Mouse (Mus musculus) right cerebral cortex, postnatal 14 days (tissue): ENCODE data around the gene Scamp1.
A peak's percentile ranks its signal among the peaks of the same experiment; 100 is the strongest.

Source experiments
- DNase-seq: peaks from one replicate; pipeline ENCODE4 v3.0.0; 2022

The Scamp1 gene

DNA sequence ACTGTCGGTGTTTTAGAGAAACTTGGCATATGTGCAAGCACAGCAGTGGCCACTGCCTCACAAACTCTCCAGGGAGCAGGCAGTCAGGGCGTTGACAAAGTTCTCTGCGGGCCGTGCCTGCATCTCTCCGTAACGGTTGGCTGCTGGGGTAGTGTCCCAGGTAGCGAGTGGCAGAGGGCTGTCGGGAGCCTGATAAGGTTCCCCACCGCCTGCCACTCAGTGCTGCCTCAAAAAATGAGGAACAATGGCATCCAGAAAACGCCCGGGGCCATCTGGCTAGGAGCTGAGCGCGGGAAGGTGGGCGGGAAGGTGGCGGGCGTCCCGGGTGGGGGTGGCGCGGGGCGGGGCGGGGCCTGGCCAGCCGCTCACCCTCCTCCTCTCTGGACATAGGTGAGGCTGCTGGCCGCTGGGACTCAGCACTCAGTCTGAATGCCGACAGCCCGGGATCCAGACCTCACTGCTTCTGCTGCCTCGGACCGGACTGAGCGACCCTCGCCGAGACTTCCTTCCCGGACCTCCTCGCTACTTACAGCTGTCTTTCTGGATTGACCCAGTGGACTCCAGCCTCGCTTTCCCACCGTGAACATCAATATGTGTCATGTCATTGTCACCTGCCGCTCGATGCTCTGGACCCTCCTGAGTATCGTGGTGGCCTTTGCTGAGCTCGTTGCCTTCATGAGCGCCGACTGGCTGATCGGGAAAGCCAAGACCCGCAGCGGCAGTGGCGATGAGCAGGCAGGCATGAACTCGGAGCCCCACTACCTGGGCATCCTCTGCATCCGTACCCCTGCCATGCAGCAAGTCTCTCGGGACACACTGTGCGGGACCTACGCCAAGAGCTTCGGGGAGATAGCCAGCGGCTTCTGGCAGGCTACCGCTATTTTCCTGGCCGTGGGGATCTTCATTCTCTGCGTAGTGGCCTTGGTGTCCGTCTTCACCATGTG is 111.8 kb downstream of the Scamp1 start:
- DNase-seq, result peak; percentile 31

DNA sequence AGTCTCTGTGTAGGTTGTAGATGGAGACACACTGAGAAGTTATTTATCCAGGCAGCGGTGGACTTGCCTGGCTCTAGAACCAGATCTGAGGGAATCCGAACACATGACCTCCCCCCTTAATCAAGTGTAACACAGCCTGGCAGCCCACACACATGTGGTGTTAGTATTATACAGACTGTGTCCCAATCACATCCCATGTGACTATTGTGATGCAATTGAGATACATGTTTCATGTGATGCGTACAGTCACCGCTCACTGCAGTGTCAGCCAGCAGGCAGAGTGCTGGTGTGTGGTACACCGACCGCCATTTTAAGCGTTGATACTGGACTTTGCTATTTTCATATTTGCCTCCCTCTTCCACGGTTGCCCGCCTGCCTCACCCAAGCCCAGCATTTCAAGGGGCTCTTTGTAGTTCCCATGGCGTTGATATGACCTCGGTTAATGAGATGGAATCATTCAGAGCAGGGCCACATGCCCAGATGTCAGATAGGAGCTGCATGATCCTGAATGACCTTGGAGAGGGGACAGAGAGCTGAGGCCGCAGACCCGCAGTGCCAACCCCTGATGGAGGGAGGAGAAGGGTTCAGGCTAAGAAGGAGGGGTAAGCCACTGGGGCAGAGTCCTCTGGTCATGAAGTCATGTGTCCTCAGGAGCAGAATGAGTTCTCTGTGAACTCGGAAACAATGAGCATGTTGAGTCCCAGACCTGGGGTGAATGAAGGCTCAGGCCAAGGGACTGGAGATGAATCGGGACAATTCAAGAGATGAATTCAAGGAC is 112.9 kb downstream of the Scamp1 start:
- DNase-seq, result no peak

DNA sequence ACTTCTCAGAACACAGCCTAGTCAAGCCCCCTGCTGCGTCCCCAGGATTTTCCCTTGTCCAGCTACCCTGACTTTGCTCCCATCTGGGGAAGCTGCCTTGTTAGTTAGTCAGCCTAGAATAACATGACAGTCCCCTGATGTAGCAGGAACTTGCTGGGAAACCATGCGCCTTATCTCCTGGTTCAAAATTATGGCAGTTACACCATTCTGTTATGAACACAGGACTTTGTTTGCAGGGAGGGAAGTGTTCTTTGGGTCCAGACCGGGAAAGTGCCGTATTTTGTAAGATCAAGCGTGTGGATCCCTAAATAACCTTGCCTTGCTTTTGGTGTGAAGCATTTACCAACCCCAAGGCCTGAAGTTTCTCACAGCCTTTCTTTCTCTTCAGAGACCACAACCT is 114.0 kb downstream of the Scamp1 start:
- no peak for DNase-seq

DNA sequence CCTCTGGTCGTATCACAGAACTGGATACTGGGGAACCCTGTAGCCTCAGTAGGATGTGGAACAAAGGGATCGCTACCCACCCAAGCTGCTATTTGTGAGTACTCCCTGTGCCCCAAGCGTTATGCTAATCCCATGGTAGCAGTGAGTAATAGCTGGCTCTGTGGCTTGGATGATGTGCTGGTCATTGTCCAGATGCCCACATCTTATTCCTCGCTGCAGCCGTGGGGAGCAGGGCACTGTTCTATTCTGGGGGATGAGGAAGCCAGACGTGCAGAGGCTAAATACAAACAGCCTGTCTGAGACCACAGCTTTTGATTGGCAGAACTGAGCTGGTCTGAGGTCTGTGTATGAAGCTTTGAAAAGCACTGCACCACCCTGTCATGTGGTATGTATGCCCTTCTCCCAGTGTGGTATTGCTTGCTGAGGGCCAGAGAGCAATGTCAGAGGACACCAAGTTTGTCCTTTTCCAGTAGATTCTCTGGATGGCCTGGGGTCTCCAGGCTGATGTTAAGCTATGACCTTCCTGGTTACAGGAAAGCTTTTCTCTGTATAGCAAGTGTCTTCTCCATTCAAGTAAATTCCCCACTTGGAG is 116.2 kb downstream of the Scamp1 start:
- no peak for DNase-seq

DNA sequence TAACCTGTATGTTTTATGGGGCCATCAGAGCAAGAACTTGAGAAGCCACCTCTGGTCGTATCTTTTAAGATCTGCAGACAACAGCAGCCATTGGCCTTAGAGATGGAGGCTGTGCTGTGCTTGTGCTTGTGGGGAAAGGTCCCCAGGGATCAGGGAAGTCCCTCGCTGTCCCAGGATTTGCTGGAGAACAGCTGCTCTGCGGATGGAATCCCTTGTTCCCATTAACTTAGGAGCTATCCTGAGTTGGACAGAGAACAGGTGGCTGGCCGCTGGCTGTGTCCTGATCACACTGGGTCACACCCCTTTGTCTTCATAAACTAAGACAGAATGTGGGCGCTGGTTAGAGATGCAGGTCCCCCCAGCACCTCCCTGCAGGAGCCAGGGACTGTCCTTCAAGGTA is 117.3 kb downstream of the Scamp1 start:
- no peak for DNase-seq

DNA sequence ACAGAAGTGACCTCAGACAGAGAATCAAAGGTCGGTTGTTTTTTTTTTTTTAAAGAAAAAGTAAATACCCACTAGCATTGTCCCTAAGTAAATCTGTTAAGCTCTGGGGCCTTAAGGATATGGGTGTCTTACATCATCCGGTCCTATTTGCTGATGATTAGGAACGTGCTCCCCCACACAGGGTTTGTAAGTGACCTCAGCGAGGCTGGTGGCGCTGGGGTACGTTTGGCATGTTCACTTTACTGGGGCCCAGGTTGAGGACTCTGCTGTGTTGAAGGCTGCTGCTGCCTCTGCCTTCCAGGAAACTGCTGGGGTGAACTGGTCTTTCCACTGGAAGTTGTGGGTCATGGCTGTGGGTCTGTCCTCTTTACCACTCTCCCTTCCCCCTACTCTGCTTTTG is 121.2 kb downstream of the Scamp1 start:
- no peak for DNase-seq

DNA sequence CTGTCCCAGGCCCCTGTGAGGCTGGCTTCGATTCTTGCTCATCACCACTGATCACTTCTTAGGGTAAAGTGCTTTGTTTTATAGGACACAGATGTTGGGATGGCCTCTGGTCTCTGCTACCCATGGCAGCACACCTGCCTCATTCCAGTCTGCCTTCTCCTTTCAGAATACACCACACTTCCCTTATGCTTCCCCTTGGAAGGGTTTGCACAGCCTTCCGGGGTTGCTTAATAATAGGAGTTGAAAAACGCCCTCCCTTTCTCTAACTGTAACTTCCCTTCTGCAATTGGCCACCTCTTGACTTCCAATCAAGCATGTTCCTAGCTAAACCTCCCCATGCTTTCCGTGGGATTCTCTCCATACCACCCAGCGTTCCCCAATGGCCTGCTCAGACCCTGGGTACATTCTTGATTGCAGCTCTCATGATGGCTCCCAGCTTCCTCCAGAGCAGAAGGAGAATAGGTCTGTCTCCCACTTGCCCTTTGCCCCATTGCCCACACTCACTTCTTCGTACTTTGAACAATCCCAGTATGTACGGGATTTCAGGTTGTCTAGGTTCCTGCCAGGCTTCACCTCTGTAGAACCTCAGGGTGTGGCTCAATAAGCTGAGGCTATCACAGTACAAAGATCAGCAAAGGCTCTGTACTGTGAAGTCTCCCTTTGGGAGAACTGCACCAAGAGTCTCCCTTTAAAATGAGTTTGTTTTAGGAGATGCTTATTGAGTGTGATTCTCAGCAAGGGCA is 126.0 kb downstream of the Scamp1 start:
- no peak for DNase-seq

DNA sequence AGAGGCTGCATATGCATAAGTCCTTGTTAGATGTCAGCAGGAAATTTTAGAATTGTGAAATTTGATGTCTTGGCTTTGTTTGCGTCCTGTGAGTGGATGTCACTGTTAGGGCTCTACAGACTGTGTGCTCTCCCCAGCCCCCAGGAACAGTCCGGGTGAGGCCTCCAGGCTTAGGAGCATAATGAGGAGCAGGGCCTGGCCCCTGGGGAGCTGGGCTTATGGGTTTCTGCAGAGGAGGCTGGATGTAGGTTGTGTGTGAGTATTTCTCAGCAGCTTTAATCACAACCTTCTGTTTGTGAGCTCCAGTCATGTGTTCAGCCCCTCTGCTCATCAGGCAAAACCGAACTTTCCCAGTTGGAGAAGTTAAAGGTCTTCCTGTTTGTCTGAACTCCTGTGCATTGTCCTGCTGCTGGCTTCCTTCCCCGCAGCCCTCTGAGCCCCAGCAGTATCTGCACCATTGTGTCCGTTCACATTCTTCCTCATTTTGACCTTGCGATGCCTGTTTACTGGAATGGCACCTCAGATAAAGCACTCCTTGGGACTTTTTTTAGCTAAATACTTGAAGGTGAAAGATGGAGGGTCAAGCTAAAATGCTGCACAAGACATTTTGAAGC is 126.7 kb downstream of the Scamp1 start:
- DNase-seq, result no peak

DNA sequence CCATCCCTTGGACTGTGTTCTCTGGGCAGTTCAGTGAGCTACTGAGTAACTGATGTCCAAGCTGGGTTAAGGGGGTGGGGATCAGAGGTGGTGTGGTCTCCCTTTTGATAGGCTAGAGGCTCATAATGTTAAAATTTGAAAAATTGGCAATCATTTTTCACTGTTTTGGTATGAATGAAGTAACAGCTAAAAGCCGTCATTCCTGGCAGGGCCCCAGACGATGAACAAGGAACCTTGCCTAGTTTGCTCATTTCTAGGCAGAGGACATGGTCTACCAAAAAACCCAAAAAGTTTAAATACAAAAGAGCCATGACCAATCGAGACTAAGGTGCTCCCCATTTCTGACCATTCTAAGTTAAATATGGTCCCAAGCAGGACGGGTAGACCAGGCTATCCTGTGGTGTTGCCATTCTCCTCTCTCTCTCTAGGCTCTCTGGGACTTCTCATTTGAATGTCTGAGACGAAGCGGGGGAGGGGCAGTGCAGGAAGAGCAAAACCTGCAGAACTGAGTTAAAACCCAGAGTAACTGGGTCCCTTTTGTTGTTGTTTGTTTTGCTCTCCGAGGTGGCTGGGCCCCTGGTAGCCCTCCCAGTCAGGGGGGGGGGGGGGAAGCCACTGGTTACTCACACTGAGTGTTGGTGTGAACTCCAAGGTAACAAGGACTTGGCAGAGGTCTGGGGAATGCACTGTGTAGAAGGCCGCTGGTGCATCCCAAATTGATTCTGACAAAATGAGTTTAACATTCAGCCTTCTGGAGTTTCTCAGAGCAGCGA is 129.8 kb downstream of the Scamp1 start:
- peak; percentile 42 for DNase-seq

DNA sequence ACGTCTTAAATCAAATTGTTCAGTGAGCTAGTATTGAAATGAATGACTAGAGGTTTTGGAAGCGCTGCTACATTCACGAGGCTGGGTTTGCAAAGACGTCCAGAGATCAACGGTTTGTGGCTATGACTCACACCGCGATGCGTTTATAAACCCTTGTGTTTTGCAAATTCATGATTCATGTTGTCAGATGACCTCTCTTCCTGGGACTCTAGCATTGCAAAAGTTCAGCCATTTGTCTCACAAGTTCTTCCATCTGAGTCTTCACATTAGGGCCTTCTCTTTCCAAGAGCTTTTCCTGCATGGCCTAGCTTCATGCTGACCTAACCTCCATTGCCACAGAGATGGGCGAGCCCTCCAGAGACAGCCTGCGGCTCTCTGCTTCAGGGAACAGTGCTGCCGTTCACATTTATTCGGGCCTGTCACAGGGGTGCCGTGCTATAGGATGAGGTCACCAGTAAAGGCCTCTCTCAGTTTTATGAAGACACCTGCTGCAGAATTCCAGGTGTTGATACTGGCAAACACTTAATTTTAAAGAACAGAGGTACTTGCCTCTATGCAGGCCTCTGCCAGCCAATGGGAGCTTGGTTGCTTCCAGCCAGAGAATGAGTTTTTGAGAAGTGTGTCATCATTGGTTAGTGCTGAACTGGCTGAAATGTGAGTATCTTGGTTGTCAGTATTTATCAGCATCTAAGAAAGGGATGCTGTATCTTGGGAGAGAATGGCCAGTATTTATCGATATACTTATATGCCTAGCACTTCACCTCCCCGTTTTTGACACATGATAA is 131.0 kb downstream of the Scamp1 start:
- DNase-seq, result no peak

DNA sequence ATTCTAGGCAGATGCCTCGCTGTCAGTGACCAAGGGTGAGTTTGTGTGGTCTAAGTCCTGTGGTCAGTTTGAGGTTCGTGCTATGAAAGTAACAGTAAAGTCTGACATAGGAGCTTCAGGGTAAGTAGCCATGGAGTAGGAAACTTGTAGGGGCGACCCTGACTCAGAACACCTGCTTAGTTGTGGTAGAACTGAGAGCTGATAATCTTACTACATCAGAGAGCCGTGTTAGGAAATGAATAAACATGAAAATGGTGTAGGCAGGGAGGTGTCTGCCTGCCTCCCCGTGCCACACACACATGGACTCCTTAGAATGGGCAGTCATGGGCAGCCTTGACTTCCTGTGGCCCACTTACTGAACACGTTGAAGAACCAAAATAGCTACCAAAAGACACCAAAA is 132.0 kb downstream of the Scamp1 start:
- DNase-seq, result no peak

DNA sequence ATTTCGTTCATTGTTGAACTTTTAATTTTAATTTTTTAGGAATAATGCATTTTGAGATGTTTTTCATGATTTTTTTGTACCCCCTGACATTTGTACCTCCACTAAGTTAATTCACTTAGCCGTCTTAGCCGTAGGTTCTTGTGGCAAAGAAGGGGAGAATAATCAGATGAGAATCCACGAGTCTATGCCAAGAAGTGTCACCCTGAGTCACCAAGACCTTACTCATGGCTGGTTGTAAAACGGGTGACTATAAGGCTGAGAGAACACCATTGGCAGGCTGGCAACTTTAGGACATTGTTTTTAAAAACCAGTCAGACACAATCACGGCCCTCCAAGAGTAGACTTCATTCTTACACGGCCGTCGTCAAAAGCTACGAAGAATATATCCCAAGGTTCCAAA is 132.8 kb downstream of the Scamp1 start:
- no peak for DNase-seq
